Mouse (Mus musculus) liver, embryonic 14.5 days (tissue): ENCODE data around the gene Psmc3. TPM values are rescaled to one million over a fixed set of nuclear protein-coding genes. Genes with fewer than 3 reads are reported as not detected.
"Not testable (repeated sequence)": the region's sequence is repeated elsewhere in the genome, so short reads cannot be mapped to it uniquely, and the experiment has no call there.

Experiments
- ATAC-seq: fragments of 200-750 bp; cut with Nextera tagmentation; 2 replicates; pipeline ENCODE4 v1.8.0; 2017; ENCODE audit warnings: moderate number of reproducible peaks, mild to moderate bottlenecking, moderate library complexity; ENCODE audit not compliant: insufficient read depth
- DNase-seq, 3 experiments: peaks; one replicate each; pipeline ENCODE4 v3.0.0-alpha.2; 2012 to 2013; ENCODE audit warnings: low read depth in 3 of 3, low spot score in 3 of 3
- H3K27ac ChIP-seq: fragments of 300-500 bp; sonication (generic); 2 replicates; pipeline ENCODE4 v1.5.1; 2014; ENCODE audit warnings: moderate library complexity, mild to moderate bottlenecking, control low read depth, inconsistent platforms
- H3K27me3 ChIP-seq: fragments of 300-500 bp; sonication (generic); 2 replicates; pipeline ENCODE4 v1.6.1; 2014; ENCODE audit warnings: mild to moderate bottlenecking, low read length, moderate library complexity; ENCODE audit not compliant: control insufficient read depth, insufficient read depth
- H3K36me3 ChIP-seq: fragments of 300-500 bp; sonication (generic); replicated peaks from 2 replicates; pipeline ENCODE4 v1.6.1; 2014; ENCODE audit warnings: low read depth; ENCODE audit not compliant: control insufficient read depth, insufficient read depth
- H3K4me1 ChIP-seq, 2 experiments: fragments of 200-500 bp in 1 of 2; fragments of 300-500 bp in 1 of 2; sonication (generic) in 1 of 2; replicated peaks; 2 replicates each; pipeline ENCODE4 v1.6.1; 2012 to 2014; ENCODE audit warnings: antibody characterized with exemption in 1 of 2, inconsistent platforms in 1 of 2, low read length in 1 of 2; ENCODE audit not compliant: control insufficient read depth in 2 of 2, insufficient read depth in 2 of 2
- H3K4me2 ChIP-seq: fragments of 300-500 bp; sonication (generic); 2 replicates; pipeline ENCODE4 v1.6.1; 2014; ENCODE audit warnings: low read depth, mild to moderate bottlenecking, control low read depth, moderate library complexity
- H3K4me3 ChIP-seq, 2 experiments: fragments of 200-500 bp in 1 of 2; fragments of 300-500 bp in 1 of 2; sonication (generic) in 1 of 2; 2 replicates each; pipeline ENCODE4 v1.5.1; 2012 to 2014; ENCODE audit warnings: low read depth in 2 of 2, low read length in 2 of 2, mild to moderate bottlenecking in 2 of 2, control low read depth in 1 of 2, inconsistent platforms in 1 of 2, moderate library complexity in 1 of 2; ENCODE audit not compliant: insufficient read depth in 1 of 2
- H3K9ac ChIP-seq: fragments of 300-500 bp; sonication (generic); replicated peaks from 2 replicates; pipeline ENCODE4 v1.6.1; 2014; ENCODE audit warnings: mild to moderate bottlenecking, control low read depth, moderate library complexity
- H3K9me3 ChIP-seq: fragments of 300-500 bp; sonication (generic); 2 replicates; pipeline ENCODE4 v1.6.1; 2016; ENCODE audit warnings: low read length, mixed read lengths; ENCODE audit not compliant: control insufficient read depth
- CTCF ChIP-seq: IDR thresholded peaks from 2 replicates; pipeline ENCODE4 v1.5.1; 2016; ENCODE audit warnings: antibody characterized with exemption, low read depth, control low read depth
- EP300 ChIP-seq: IDR thresholded peaks from 2 replicates; pipeline ENCODE4 v1.6.1; 2016; ENCODE audit warnings: antibody characterized with exemption, low read depth
- WGBS: fragments of 180-500 bp; shearing (Covaris S2); extraction: QIAGEN DNeasy Blood & Tissue Kit; methylation state at CpG from one replicate; pipeline ENCODE4 v1.1.7; 2014; ENCODE audit not compliant: insufficient replicate concordance; 5-methylcytosine and 5-hydroxymethylcytosine counted together
- polyA plus RNA-seq, 2 experiments: library from polyadenylated mRNA; depleted of rRNA in 1 of 2; stranded (reverse) in 1 of 2; unstranded in 1 of 2; fragments of >200 nt; fragmentation: Nextera tagmentation in 1 of 2; extraction: Ambion mirVana in 1 of 2; gene quantifications; 2 replicates each; pipeline versions ENCODE4 v1.2.1 to v1.2.3; 2012 to 2014

Gene Psmc3
- polyA plus RNA-seq, 2 experiments, result 126 to 174 TPM

GRCm38 (mm10) chr2:91041786-91042185 lies 12.0 kb upstream of the Psmc3 start:
- H3K27ac ChIP-seq, result no peak overlapping the region
- no peak for TF ChIP-seq CTCF
- TF ChIP-seq EP300, result no peak
- 73% methylated on average over 8 of the region's 8 CpGs for WGBS

GRCm38 (mm10) chr2:91042651-91043398 lies 11.0 kb upstream of the Psmc3 start:
- H3K27ac ChIP-seq, result no peak overlapping the region
- DNase-seq, result no peak
- H3K27me3 ChIP-seq, result no peaks in the 10 kb centered on the region
- no peaks in the 10 kb centered on the region for H3K9me3 ChIP-seq
- no peak overlapping the region for H3K4me2 ChIP-seq
- WGBS, result 35% methylated on average over 21 of the region's 21 CpGs
- H3K4me3 ChIP-seq, result no peak overlapping the region
- peaks cover 0 to 9% of the 10 kb centered on the region in 2 experiments; a peak in 3 of 4 replicates for H3K4me1 ChIP-seq
- H3K9ac ChIP-seq, result no peak overlapping the region
- no peak for TF ChIP-seq EP300
- no peak for TF ChIP-seq CTCF
- 0 out of 2 replicates have a peak, but pooled peaks have one; percentile 22 for ATAC-seq
- no peaks in the 10 kb centered on the region for H3K36me3 ChIP-seq

More at GRCm38 (mm10) chr2:91041786-91042185, 12.0 kb upstream of the Psmc3 start:
- H3K36me3 ChIP-seq, result no peaks in the 10 kb centered on the region
- no peaks in the 10 kb centered on the region for H3K27me3 ChIP-seq
- no peak overlapping the region for H3K4me3 ChIP-seq
- no peak for DNase-seq
- no peak for ATAC-seq
- H3K9me3 ChIP-seq, result no peaks in the 10 kb centered on the region
- H3K9ac ChIP-seq, result no peak overlapping the region
- peaks cover 0 to 9% of the 10 kb centered on the region in 2 experiments; a peak in 3 of 4 replicates for H3K4me1 ChIP-seq
- H3K4me2 ChIP-seq, result no peak overlapping the region

- WGBS, result 78% methylated on average over 13 of the region's 13 CpGs
- Histone ChIP-seq H3K27ac (no peak overlapping the region), H3K4me2 (no peak overlapping the region), H3K4me1 (peaks cover 0 to 9% of the 10 kb centered on the region in 2 experiments; a peak in 3 of 4 replicates), H3K27me3 (no peaks in the 10 kb centered on the region), H3K36me3 (no peaks in the 10 kb centered on the region), H3K9ac (no peak overlapping the region), H3K9me3 (no peaks in the 10 kb centered on the region), H3K4me3 (no peak overlapping the region)
- ATAC-seq (no peak), DNase-seq (no peak)
- TF ChIP-seq CTCF, result no peak
- TF ChIP-seq EP300, result no peak
Observed at GRCm38 (mm10) chr2:91044727-91045126, 9.1 kb upstream of the Psmc3 start.

DNA sequence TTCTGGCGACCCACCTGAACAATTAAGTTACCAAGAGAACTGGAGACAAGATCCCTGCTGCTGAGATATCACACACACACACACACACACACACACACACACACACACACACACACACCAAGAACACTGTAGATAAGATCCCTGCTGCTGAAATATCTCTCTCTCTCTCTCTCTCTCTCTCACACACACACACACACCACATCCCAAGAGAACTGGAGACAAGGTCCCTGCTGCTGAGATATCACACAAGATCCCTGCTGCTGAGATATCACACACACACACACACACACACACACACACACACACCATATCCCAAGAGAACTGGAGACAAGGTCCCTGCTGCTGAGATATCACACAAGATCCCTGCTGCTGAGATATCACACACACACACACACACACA lies 8.0 kb upstream of the Psmc3 start:
- not testable (repeated sequence) for H3K4me3 ChIP-seq, DNase-seq, H3K27ac ChIP-seq, H3K9me3 ChIP-seq, H3K36me3 ChIP-seq, H3K9ac ChIP-seq, H3K4me2 ChIP-seq, H3K27me3 ChIP-seq, H3K4me1 ChIP-seq
- ATAC-seq, result peak; percentile 77
- WGBS, result 31% methylated on average over 1 of the region's 1 CpGs
- peak; percentile 29; the same call in 1 of the 2 replicates for TF ChIP-seq EP300

GRCm38 (mm10) chr2:91047359-91047758 lies 6.5 kb upstream of the Psmc3 start:
- H3K9me3 ChIP-seq, result no peaks in the 10 kb centered on the region
- TF ChIP-seq EP300 (no peak), CTCF (no peak)
- H3K4me1 ChIP-seq, result peaks cover 0 to 14% of the 10 kb centered on the region in 2 experiments; a peak in 3 of 4 replicates
- H3K27me3 ChIP-seq, result no peaks in the 10 kb centered on the region
- H3K4me3 ChIP-seq, result no peak overlapping the region
- H3K36me3 ChIP-seq, result no peaks in the 10 kb centered on the region
- ATAC-seq (no peak), DNase-seq (no peak)
- H3K9ac ChIP-seq, result no peak overlapping the region
- 66% methylated on average over 9 of the region's 9 CpGs for WGBS
- H3K27ac ChIP-seq, result no peak overlapping the region
- H3K4me2 ChIP-seq, result no peak overlapping the region
